Mouse (Mus musculus) gastrocnemius, adult 18-20 months (tissue): ENCODE measurements around the gene Wdr38. TPM values are rescaled to one million over a fixed set of nuclear protein-coding genes. Genes with fewer than 3 reads are reported as not detected.
A peak's percentile ranks its signal among the peaks of the same experiment; 100 is the strongest.

Source experiments
- DNase-seq: peaks from one replicate; pipeline ENCODE4 v3.0.0; 2021; ENCODE audit warnings: low spot score
- long read RNA-seq, 2 experiments: library from polyadenylated mRNA; stranded (forward); transcript quantifications; one replicate each; pipeline ENCODE4 v2.0.0; 2021
- total RNA-seq, 2 experiments: library from RNA; stranded (reverse); gene quantifications; 2 replicates each; pipeline ENCODE4 v1.2.3; 2021

Wdr38 gene
- under 1 TPM; 0.09 to 0.14 TPM for total RNA-seq
- long read RNA-seq, experiment 1, result 0 reads
- long read RNA-seq, experiment 2, partial matches to known transcripts, result 0 of 1 reads
- long read RNA-seq, experiment 2, other reads (novel, unspliced or antisense), result 1 of 1 reads

- DNase-seq, result peak; percentile 91
Observed at GRCm38 (mm10) chr2:38997386-38998374, at the start of gene Wdr38. Wdr38 (plus strand) TSS chr2:38997476.

GRCm38 (mm10) chr2:38947566-38947965 is 49.7 kb upstream of the Wdr38 start:
- no peak for DNase-seq

GRCm38 (mm10) chr2:38950281-38950719 is 47.0 kb upstream of the Wdr38 start:
- peak; percentile 57 for DNase-seq

- DNase-seq, result peak; percentile 90
Observed at GRCm38 (mm10) chr2:38953152-38953883, 44.0 kb upstream of the Wdr38 start.

GRCm38 (mm10) chr2:38956062-38956461 is 41.2 kb upstream of the Wdr38 start:
- no peak for DNase-seq

- DNase-seq, result no peak
Observed at GRCm38 (mm10) chr2:38957671-38958223, 39.5 kb upstream of the Wdr38 start.

- DNase-seq, result no peak
Observed at GRCm38 (mm10) chr2:38964198-38964597, 33.1 kb upstream of the Wdr38 start.

GRCm38 (mm10) chr2:38969650-38970049 is 27.6 kb upstream of the Wdr38 start:
- DNase-seq, result no peak

- DNase-seq, result no peak
Observed at GRCm38 (mm10) chr2:38970057-38970456, 27.2 kb upstream of the Wdr38 start.

- DNase-seq, result no peak
Observed at GRCm38 (mm10) chr2:38973223-38973622, 24.1 kb upstream of the Wdr38 start.

- no peak for DNase-seq
Observed at GRCm38 (mm10) chr2:38973701-38974100, 23.6 kb upstream of the Wdr38 start.

- DNase-seq, result no peak
Observed at GRCm38 (mm10) chr2:38974171-38974570, 23.1 kb upstream of the Wdr38 start.

- DNase-seq, result no peak
Observed at GRCm38 (mm10) chr2:38975181-38975580, 22.1 kb upstream of the Wdr38 start.

- DNase-seq, result no peak
Observed at GRCm38 (mm10) chr2:38975941-38976805, 21.1 kb upstream of the Wdr38 start.

GRCm38 (mm10) chr2:38977837-38978236 is 19.4 kb upstream of the Wdr38 start:
- DNase-seq, result no peak

- DNase-seq, result no peak
Observed at GRCm38 (mm10) chr2:38983456-38983855, 13.8 kb upstream of the Wdr38 start.

GRCm38 (mm10) chr2:38986580-38986979 is 10.7 kb upstream of the Wdr38 start:
- DNase-seq, result peak; percentile 71

GRCm38 (mm10) chr2:38987371-38987770 is 9.9 kb upstream of the Wdr38 start:
- no peak for DNase-seq

GRCm38 (mm10) chr2:38987803-38988510 is 9.3 kb upstream of the Wdr38 start:
- DNase-seq, result no peak

GRCm38 (mm10) chr2:38988929-38989328 is 8.3 kb upstream of the Wdr38 start:
- DNase-seq, result no peak
